35 mouse cellular contexts compared by ENCODE assay signal in genomic region chr6:43343006-43343405, GRCm38 (mm10). TPM values are rescaled to one million over a fixed set of nuclear protein-coding genes. Genes with fewer than 3 reads are reported as not detected.
"Had no signal": no experiment of that assay in that cellular context is flagged by ENCODE, and none has a peak within 500 bp of the region (broad histone marks: within the 10 kb centered on the region; RNA-seq: fewer than 3 reads in every experiment).

No protein-coding gene starts in this region.

- H3K4me1 ChIP-seq: hindbrain, embryonic 10.5 days; hindbrain, embryonic 12.5 days; intestine, embryonic 15.5 days; limb, embryonic 10.5 days; limb, embryonic 12.5 days; liver, embryonic 13.5 days had no signal

- H3K4me3 ChIP-seq: heart, adult 2 months; heart, embryonic 13.5 days; heart, embryonic 15.5 days; hindbrain, embryonic 10.5 days; hindbrain, embryonic 12.5 days; intestine, embryonic 15.5 days; layer of hippocampus, adult 2 months; left cerebral cortex, adult 2 months; limb, embryonic 10.5 days; limb, embryonic 12.5 days; liver, embryonic 13.5 days had no signal

- H3K36me3 ChIP-seq: heart, embryonic 13.5 days; heart, embryonic 15.5 days; hindbrain, embryonic 10.5 days; hindbrain, embryonic 12.5 days; intestine, embryonic 15.5 days; limb, embryonic 10.5 days; limb, embryonic 12.5 days; liver, embryonic 13.5 days had no signal

- DNase-seq: gastrocnemius, postnatal 14 days; gastrocnemius, postnatal 36 days; heart, adult 11 months; heart, adult 2 months; heart, postnatal 14 days; heart, postnatal 4 days; kidney, adult 18-20 months; kidney, adult 8-10 months; kidney, postnatal 10 days; kidney, postnatal 25 days; kidney, postnatal 4 days; liver; liver, embryonic 13.5 days had no signal

- H3K4me2 ChIP-seq: heart, embryonic 11.5 days; heart, embryonic 13.5 days; heart, embryonic 15.5 days; hindbrain, embryonic 12.5 days; hindbrain, embryonic 14.5 days; intestine, embryonic 15.5 days; limb, embryonic 12.5 days; liver, embryonic 11.5 days; liver, embryonic 13.5 days had no signal

- ATAC-seq: inflammation-experienced regulatory T-cells, adult 6 months; intestine, embryonic 15.5 days; intestine, postnatal 0 days had no signal

- H3K27ac ChIP-seq: heart, adult 2 months; heart, embryonic 13.5 days; heart, embryonic 15.5 days; hindbrain, embryonic 10.5 days; hindbrain, embryonic 12.5 days; hindbrain, embryonic 14.5 days; intestine, embryonic 15.5 days; layer of hippocampus, adult 2 months; left cerebral cortex, adult 2 months; limb, embryonic 10.5 days; limb, embryonic 12.5 days; liver, embryonic 13.5 days had no signal

- H3K9ac ChIP-seq: heart, embryonic 13.5 days; heart, embryonic 15.5 days; hindbrain, embryonic 12.5 days; hindbrain, embryonic 14.5 days; intestine, embryonic 15.5 days; limb, embryonic 12.5 days; liver, embryonic 13.5 days had no signal

- H3K27me3 ChIP-seq: heart, embryonic 13.5 days; heart, embryonic 15.5 days; hindbrain, embryonic 12.5 days; intestine, embryonic 15.5 days; limb, embryonic 12.5 days; liver, embryonic 13.5 days had no signal

- H3K9me3 ChIP-seq: heart, embryonic 13.5 days; heart, embryonic 15.5 days; hindbrain, embryonic 10.5 days; hindbrain, embryonic 12.5 days; intestine, embryonic 15.5 days; limb, embryonic 10.5 days; limb, embryonic 12.5 days; liver, embryonic 13.5 days had no signal

RNA-seq across cellular contexts. Expression of gene Nobox, which starts 33.7 kb away (rescaled TPM):
- total RNA-seq: gastrocnemius, adult 18-20 months; gastrocnemius, adult 8-10 months; gastrocnemius, postnatal 14 days; gastrocnemius, postnatal 36 days; heart, adult 2 months; heart, postnatal 14 days; heart, postnatal 4 days; layer of hippocampus, adult 2 months; layer of hippocampus, postnatal 10 days; layer of hippocampus, postnatal 25 days; left cerebral cortex, adult 2 months had no signal
- polyA plus RNA-seq: gonadal fat pad, adult 2 months; heart, adult 2 months; heart, embryonic 11.5 days; heart, embryonic 13.5 days; heart, embryonic 15.5 days; heart, postnatal 0 days; hindbrain, embryonic 10.5 days; hindbrain, embryonic 12.5 days; hindbrain, embryonic 14.5 days; hindbrain, embryonic 16.5 days; inflammation-experienced regulatory T-cells, adult 6 months; intestine, embryonic 15.5 days; intestine, postnatal 0 days; kidney, embryonic 14.5 days; limb, embryonic 10.5 days; limb, embryonic 12.5 days; liver, embryonic 11.5 days; liver, embryonic 13.5 days had no signal
